Mouse (Mus musculus) gastrocnemius, adult 2 months (tissue): ENCODE results near the gene Fam171a1. TPM values are rescaled to one million over a fixed set of nuclear protein-coding genes. Genes with fewer than 3 reads are reported as not detected.
A peak's percentile ranks its signal among the peaks of the same experiment; 100 is the strongest.
"Not testable (repeated sequence)": the region's sequence is repeated elsewhere in the genome, so short reads cannot be mapped to it uniquely, and the experiment has no call there.

ENCODE experiments used
- DNase-seq: peaks from one replicate; pipeline ENCODE4 v3.0.0; 2022
- H3K27ac ChIP-seq: fragments of 200-600 bp; 2 replicates; pipeline ENCODE4 v1.8.1; 2022; ENCODE audit warnings: mild to moderate bottlenecking
- H3K4me3 ChIP-seq: fragments of 200-600 bp; 2 replicates; pipeline ENCODE4 v1.8.1; 2022; ENCODE audit warnings: mild to moderate bottlenecking, moderate library complexity
- CTCF ChIP-seq: fragments of 200-600 bp; IDR thresholded peaks from 2 replicates; pipeline ENCODE4 v1.8.1; 2022; ENCODE audit warnings: antibody characterized with exemption, mild to moderate bottlenecking, moderate library complexity
- intact Hi-C: fragments of 180-260 bp; cut with DNase I; formaldehyde crosslinking; loops from one replicate; pipeline ENCODE4 v1.15.1; 2025
- total RNA-seq, 2 experiments: library from RNA; stranded (reverse); gene quantifications; 2 replicates each; pipeline ENCODE4 v1.2.3; 2021

The Fam171a1 gene
- total RNA-seq, 2 experiments from 2014 or later = 2.5 to 3.9 TPM

DNA sequence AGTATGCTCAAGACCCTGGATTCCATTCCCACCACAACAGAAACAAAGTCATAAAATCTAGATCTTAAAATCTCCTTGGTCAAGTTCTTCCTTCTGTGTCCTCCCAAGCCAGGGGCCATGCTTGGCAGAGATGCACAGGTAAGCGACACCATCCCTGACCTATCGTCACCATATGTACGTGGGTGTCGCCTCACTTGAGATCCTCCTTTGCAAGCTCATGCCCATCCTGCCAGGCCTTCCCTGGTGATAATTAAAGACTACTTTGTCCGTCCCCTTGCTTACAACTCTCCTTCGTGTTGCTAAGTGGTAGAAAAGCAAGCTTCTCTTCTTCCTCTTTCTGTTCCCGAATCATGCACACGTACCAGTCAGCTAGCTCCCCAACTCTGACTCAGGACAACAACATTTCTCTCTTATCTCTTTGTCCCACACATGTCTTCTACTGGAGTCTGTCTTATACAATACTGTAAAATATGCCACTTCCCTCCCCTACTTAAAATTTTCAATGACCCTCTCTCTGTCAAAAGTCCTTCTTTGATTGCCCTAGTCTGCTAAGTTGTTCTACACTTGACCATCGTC is 49.6 kb downstream of the Fam171a1 start:
- no peak for TF ChIP-seq CTCF
- intact Hi-C loops = loop anchor here (5.0 kb wide), 1 partner anchor 41 kb away; no protein-coding TSS in a partner anchor
- Histone ChIP-seq H3K4me3 (no peak overlapping the region), H3K27ac (no peak overlapping the region)
- no peak for DNase-seq

DNA sequence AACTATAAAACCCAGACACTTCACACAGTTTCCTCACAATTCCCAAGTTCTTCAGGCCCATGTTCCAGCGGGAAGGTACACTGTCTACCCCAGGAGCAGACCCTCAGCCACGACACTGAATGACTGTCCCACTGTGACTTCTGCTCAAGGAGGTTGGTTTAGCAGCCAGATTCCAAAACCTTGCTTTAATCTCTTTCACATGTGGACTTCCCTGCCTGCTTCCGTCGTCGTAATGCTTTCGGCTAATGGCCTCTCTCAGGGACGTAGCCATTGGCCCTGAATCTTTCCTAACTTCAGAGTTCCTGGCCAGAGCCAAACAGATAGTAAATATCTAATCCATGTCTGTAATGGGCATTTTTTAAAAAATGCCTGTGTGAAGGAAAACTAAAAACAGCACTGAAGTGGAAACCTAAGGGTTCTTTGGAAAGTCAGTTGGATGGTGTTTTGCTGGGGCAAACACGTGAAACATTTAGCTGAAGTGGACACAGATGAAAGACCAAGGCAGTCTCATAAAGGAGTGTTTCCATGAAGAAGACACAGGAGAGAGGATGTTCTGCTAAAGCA is 51.1 kb downstream of the Fam171a1 start:
- H3K27ac ChIP-seq = peak overlapping the region; percentile 55
- H3K4me3 ChIP-seq = no peak overlapping the region
- DNase-seq = no peak
- no peak for TF ChIP-seq CTCF
- intact Hi-C loops = no loop called here

DNA sequence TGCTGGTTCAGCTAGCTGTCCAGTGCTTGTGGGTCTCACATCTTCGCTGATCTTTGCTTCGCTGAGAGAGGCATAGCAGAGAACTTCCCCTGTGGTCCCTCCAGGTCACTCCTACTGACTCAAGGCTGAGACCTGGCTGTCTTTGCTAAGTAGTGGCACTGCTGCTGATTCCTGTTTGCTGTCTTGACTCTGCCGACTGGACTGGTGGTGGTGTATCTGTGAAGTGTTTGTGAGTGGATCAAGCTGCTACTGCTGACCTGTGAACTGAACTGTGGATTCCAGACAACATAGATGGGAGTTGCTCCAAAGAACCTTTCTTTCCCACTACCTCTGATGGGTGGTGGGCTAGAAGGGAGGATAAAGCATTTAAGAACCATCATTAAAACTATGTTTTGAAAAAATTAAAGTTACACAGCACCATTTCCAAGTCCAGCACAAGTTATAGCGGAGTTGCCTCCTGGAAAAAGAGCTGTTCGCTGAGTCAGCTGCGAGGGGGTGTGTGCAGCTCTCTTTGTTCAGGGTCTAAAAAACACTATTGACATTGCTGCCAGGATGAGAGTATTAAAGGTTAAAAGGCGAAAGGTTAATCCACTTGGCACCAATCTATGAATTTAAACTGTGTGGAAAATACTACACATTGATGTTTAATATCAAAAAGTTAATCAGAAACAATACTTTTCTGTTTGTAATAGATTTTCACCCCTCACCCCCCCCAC is 52.0 kb downstream of the Fam171a1 start:
- TF ChIP-seq CTCF = no peak
- DNase-seq = no peak
- no peak overlapping the region for H3K4me3 ChIP-seq
- H3K27ac ChIP-seq = peak overlapping the region; percentile 55; the same call in 1 of the 2 replicates
- intact Hi-C loops = no loop called here

DNA sequence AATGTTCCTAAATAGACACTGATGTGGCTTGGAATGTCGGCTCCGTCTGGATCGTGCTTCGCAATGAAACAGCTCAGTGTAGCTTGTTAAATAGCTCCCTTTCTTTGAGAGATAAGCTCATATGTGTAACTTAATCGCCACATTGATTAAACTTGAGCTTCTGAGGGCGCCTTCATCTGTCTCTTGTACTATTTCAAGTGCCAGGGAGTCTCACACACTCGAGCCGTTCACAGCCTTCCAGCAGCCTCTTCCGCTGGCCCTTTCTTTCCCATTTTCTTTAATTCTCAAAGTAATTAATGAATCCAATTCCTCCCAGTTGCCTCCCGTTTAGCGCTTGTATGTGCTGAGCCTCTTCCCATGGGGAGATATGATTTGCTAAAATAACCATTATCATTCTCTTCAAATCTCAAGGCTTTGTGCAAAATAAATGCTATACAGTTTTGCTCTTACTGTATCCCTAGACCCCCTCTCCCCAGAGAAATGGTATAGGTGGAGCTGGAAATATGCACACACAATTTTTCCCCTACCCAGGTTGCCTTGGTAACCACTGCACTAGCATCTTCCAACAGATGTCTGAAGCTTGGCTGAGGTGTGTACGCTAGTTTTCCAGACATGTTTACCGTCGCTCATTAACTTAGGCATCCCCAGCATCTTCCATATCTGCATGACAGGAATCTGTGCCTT is 54.8 kb downstream of the Fam171a1 start:
- no peak for TF ChIP-seq CTCF
- intact Hi-C loops = no loop called here
- no peak overlapping the region for H3K4me3 ChIP-seq
- DNase-seq = no peak
- H3K27ac ChIP-seq = no peak overlapping the region

DNA sequence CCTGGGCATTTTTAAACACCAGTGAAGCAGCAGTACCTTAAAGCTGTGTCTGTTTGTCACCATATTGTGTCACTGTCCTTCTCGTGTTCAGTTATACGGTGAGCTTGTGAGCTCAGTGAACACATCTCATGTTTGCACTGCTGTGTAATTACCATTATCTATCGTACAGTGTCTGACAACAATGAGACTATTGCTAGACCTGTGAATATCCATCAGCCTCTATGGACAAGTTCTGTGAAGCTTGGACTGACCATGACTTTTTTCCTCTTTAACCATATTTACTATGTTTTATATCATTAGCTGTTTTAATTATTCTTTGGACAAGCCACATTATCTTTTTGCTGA is 55.4 kb downstream of the Fam171a1 start:
- TF ChIP-seq CTCF = no peak
- intact Hi-C loops = no loop called here
- no peak overlapping the region for H3K27ac ChIP-seq
- no peak for DNase-seq
- no peak overlapping the region for H3K4me3 ChIP-seq

DNA sequence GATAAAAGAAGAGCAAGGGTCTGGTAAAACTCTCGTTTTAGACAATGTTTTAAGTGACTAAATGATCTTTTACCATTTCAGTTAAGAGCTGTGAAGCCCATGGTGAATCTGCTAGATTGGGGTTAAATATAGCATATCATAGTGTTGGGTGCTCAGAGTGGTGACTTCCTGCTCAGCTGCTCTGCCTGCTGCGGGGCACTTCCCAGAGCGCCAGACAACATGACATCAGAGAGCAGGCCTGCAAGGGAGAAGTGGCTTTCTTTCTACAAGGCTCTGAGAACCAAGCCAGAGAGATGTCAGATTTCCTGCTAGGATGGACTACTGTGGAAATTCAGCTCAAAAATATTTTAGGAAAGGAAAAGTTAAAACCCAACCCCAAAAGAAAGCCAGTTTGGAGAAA is 57.8 kb downstream of the Fam171a1 start:
- H3K27ac ChIP-seq = peak overlapping the region; percentile 0; the same call in 1 of the 2 replicates
- intact Hi-C loops = loop anchor here (5.0 kb wide), 1 partner anchor 54 kb away; no protein-coding TSS in a partner anchor
- no peak overlapping the region for H3K4me3 ChIP-seq
- no peak for DNase-seq
- TF ChIP-seq CTCF = no peak

DNA sequence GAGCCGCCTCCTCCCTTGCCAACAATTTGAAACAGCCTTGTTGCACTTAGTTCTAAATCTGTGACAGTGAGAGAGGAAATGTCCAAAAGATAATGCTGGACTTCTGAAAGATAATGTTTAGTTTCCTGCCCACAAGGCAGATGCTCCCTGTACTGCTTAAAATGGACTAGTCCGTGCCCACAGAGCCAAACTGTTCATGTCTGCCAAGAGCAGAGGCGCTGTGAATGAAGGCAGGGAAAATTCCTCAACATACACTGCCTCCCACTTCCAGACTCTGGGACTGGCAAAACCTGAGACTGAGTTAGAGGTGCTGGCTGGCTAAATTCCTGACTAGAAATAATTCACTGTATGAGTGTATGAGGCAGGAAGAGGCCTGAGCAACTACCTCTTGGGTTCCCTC is 58.6 kb downstream of the Fam171a1 start:
- Histone ChIP-seq H3K27ac (peak overlapping the region; percentile 16; the same call in 1 of the 2 replicates), H3K4me3 (no peak overlapping the region)
- no peak for DNase-seq
- intact Hi-C loops = loop anchor here (5.0 kb wide), 1 partner anchor 55 kb away; no protein-coding TSS in a partner anchor
- no peak for TF ChIP-seq CTCF

DNA sequence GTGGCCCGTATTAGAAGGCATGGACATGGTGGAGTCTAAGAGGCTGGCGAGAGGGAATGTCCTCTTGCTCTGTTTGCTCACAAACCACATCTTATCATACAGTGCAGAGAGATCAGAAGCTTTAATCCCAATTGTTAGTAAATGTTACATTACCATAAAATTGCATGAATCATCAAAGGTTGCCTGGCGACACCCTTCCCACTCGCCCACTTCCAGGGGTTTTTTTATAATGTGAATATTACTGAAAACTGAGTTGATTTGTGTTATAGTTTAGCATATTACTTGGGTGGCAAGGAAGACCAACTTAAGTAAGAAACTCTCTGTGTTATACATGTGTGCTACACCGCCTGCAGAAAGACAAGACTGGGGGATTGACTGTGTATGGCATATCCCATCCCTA is 60.9 kb downstream of the Fam171a1 start:
- DNase-seq = no peak
- Histone ChIP-seq H3K4me3 (no peak overlapping the region), H3K27ac (no peak overlapping the region)
- no peak for TF ChIP-seq CTCF
- intact Hi-C loops = loop anchor here (5.0 kb wide), 1 partner anchor 58 kb away; no protein-coding TSS in a partner anchor

DNA sequence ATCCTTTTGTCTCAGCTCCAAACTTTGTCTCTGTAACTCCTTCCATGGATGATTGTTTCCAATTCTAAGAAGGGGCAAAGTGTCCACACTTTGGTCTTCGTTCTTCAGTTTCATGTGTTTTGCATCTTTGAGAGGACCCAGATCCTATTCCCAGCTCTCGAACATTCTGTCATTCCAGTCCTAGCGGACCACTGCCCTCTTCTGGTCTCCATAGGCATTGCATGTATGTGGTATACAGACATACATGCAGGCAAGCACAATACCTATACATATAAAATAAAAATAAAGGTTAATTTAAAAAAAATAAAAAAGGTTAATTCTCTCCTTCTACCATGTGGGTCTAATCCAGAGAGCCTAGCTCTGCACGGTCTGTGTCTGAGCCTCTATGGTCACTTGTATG is 62.0 kb downstream of the Fam171a1 start:
- H3K27ac ChIP-seq, intact Hi-C loops, H3K4me3 ChIP-seq, DNase-seq: not testable (repeated sequence)
- peak; percentile 49 for TF ChIP-seq CTCF

DNA sequence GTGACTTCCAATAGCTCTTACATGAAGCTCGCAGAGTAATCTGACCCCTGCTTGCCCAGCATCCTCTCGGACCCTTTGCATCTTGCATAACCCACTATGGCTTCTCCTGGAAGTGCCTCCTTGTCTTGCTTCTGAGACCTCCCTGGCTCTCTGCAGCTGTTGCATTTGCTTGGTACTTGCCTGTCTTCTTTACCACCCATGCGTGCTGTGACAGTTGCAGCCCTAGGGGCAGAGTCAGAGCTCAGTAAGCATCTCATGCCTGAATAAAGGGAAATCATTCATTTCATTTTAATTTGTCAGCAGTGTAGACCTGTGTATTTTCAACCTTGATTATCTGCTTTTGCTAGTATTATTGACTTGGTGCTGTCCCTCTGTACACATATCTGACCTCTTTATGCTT is 62.7 kb downstream of the Fam171a1 start:
- no peak for DNase-seq
- intact Hi-C loops = no loop called here
- no peak for TF ChIP-seq CTCF
- no peak overlapping the region for H3K27ac ChIP-seq
- no peak overlapping the region for H3K4me3 ChIP-seq

DNA sequence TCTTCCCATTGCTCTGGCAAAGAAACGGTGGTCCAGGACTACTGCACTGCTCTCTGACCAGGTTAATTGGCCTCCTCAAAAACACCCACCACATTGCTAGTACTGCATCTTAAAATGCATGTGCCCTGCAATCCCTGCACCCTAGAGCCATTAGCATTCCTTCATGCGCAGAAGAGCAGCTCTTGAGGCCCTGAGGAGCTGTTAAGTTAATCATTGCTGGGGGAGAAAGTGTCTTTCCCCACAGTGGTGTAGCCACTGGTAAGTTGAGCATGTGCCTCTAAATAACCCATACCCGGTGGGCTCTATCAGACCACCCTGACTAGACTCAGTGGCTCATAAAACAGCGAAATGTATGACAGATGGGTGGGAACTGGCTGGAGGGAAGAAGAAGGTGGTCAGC is 66.5 kb downstream of the Fam171a1 start:
- DNase-seq = no peak
- no peak overlapping the region for H3K4me3 ChIP-seq
- H3K27ac ChIP-seq = no peak overlapping the region
- no peak for TF ChIP-seq CTCF
- intact Hi-C loops = no loop called here

DNA sequence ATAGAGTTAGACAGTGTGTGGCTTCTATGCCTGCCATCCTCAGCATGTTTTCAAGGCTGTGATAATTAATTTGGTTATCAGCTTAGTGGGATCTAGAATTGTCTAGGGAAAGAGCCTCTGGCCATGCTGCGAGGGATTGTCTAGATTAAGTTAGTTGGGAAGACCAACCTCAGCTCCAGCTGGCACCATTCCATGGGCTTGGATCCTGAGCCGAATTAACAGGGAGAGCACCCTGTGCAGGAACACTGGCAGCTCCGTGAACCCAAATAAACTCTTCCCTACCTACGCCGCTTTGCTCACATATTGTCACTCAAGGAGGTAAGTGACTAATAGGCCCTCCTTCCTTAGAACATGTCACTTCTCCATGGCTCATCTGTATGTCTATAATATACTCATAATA is 69.6 kb downstream of the Fam171a1 start:
- intact Hi-C loops = no loop called here
- Histone ChIP-seq H3K27ac (no peak overlapping the region), H3K4me3 (no peak overlapping the region)
- no peak for DNase-seq
- no peak for TF ChIP-seq CTCF

DNA sequence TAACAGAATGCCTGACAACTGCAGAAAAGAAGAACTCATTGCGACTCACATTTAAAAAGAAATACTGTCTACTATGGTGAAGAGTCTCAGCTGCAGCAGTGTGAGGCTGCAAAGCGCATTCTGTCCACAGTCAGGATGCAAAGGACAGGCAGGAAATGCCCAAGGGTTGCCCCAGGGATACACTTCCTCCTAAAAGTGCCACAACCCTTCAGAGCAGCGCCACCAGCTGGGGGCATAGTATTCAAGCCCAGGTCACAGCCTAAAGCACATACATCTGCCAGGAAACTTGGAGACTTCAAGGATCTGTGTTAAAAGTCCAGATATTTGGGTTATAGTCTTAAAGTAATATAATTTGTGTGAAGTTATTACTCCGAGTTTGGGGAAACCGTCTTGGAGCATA is 71.3 kb downstream of the Fam171a1 start:
- peak; percentile 40 for TF ChIP-seq CTCF
- Histone ChIP-seq H3K27ac (no peak overlapping the region), H3K4me3 (no peak overlapping the region; the same call in 1 of the 2 replicates)
- intact Hi-C loops = no loop called here
- no peak for DNase-seq
